Mouse (Mus musculus) lung, embryonic 15.5 days (tissue): ENCODE measurements around the gene P4htm. TPM values are rescaled to one million over a fixed set of nuclear protein-coding genes. Genes with fewer than 3 reads are reported as not detected.

Experiments used
- ATAC-seq: fragments of 200-750 bp; cut with Nextera tagmentation; 2 replicates; pipeline ENCODE4 v1.8.0; 2017; ENCODE audit warnings: moderate number of reproducible peaks, borderline replicate concordance; ENCODE audit not compliant: low FRiP score, low TSS enrichment; ENCODE audit errors: extremely low read depth
- H3K27ac ChIP-seq: fragments of 300-500 bp; sonication (generic); 2 replicates; pipeline ENCODE4 v1.5.1; 2015; ENCODE audit warnings: moderate library complexity, mild to moderate bottlenecking, inconsistent platforms
- H3K27me3 ChIP-seq: fragments of 300-500 bp; sonication (generic); 2 replicates; pipeline ENCODE4 v1.6.1; 2015; ENCODE audit warnings: inconsistent platforms
- H3K36me3 ChIP-seq: fragments of 300-500 bp; sonication (generic); 2 replicates; pipeline ENCODE4 v1.6.1; 2015; ENCODE audit warnings: inconsistent platforms
- H3K4me1 ChIP-seq: fragments of 300-500 bp; sonication (generic); 2 replicates; pipeline ENCODE4 v1.6.1; 2015; ENCODE audit warnings: inconsistent platforms
- H3K4me2 ChIP-seq: fragments of 300-500 bp; sonication (generic); 2 replicates; pipeline ENCODE4 v1.6.1; 2015; ENCODE audit warnings: inconsistent platforms, mild to moderate bottlenecking, moderate library complexity
- H3K4me3 ChIP-seq: fragments of 300-500 bp; sonication (generic); 2 replicates; pipeline ENCODE4 v1.5.1; 2015; ENCODE audit warnings: mild to moderate bottlenecking, inconsistent platforms
- H3K9ac ChIP-seq: fragments of 300-500 bp; sonication (generic); 2 replicates; pipeline ENCODE4 v1.6.1; 2015; ENCODE audit warnings: inconsistent platforms
- H3K9me3 ChIP-seq: fragments of 300-500 bp; sonication (generic); 2 replicates; pipeline ENCODE4 v1.6.1; 2016; ENCODE audit warnings: inconsistent platforms
- WGBS: fragments of 180-500 bp; shearing (Covaris S2); methylation state at CpG from one replicate; pipeline ENCODE4 v1.1.7; 2015; 5-methylcytosine and 5-hydroxymethylcytosine counted together
- polyA plus RNA-seq: library from polyadenylated mRNA; unstranded; fragments of >200 nt; fragmentation: Nextera tagmentation; extraction: Ambion mirVana; gene quantifications from 2 replicates; pipeline ENCODE4 v1.2.1, GENCODE M21; 2015

The P4htm gene
- polyA plus RNA-seq, 1 experiment from 2014 or later, result 7.7 TPM

DNA sequence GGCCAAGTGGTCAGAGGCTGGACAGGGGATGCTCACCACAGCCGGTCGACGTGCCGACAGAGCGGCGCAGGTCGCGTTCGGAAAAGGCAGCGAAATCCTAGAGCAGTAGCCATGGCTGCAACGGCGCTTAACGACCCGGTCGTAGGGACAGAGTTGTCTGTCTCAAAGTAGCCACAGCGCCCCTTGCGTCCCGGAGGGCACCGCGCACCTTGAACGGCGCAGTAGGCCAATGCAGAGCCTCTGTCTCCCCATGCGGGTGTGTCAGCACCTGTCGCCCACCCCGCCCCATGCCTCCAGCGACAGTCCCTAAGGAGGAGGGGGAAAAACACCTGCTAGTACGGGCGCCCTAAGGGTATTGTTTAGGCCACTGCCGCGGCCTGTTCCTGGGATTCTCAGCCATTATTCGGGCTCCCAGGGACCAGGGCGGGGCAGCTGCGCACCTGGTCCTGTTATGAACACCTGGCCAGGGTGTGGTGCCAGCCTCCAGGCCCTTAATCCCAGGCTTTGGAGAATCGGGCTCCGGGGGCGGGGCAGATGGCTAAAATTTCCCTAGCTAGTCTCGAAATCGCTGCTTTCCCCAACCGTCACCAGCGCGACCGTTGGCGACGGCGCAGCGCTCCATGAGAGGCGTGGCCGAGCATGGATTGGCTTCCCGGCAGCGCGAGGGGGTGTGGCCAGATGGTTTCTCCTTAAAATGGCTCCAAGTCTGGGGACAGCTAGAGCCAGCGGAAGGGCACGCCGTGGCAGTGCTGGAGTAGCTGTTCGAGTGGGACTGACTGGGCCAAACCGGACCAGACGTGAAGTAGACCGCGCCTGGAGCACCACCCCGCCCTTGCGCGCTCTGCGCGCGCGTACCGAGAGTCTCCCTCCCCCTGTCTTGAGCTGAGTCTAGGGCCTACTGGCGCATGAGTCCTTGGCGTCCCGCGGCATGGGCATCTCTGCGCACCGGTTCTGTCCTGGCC lies 30.4 kb downstream of the P4htm start, which contains the start of gene Ndufaf3:
TSS of gene Ndufaf3 (minus strand) at position 620 of the 962 bp plus-strand sequence.
- under 1% methylated on average over 73 of the region's 73 CpGs for WGBS
- H3K4me3 ChIP-seq, result peak within 1 kb of the TSS; percentile 89
- H3K9ac ChIP-seq, result peak within 1 kb of the TSS; percentile 86
- peaks cover 47% of the 10 kb centered on the region for H3K36me3 ChIP-seq
- peaks cover 37% of the 10 kb centered on the region for H3K4me1 ChIP-seq
- ATAC-seq, result peak; percentile 88
- no peaks in the 10 kb centered on the region for H3K9me3 ChIP-seq
- peak within 1 kb of the TSS; percentile 93 for H3K4me2 ChIP-seq
- H3K27me3 ChIP-seq, result no peaks in the 10 kb centered on the region
- peak within 1 kb of the TSS; percentile 95 for H3K27ac ChIP-seq

DNA sequence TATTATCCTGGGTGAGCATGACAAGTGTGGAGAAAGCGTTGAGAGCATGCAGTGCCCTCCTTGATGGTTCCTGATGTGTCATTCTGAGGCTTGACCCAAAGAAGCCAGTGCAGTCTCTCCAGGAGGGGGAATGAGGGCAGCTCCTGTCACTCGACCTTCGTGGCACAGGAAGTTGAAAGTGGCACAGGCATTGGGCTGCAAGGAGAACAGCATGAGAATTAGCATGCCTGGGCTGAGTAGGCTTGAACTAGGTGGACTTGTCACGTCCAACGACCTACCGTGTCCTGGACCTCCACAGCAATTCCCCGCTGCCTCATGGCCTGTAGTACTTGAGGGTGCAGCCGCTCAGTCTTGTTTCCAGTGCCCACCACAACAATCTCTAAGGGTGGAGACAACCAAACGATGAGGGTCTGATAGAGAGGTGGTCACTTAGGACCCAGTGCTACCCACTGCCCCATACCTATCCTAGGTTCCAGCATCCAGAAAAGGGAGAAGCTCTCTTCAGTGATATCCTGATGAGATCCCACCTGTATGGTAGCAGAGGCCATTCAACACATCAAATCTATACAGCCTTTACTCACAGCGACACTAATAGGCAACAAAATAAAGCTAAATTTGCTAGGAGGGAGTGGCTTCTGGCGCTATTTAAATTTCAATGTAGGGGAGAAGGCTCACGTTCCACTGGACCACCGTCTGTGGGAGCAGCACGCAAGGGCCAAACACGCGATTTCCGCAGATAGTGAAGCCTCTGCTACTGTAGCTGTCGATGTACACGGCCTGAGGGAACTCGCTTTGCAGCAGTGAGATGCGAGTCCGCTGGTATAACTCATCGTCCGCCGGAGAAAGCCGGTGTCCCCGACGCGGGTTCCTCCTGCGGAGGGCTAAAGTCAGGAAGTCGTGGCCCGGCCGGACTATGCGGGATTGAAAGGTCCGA lies 31.3 kb downstream of the P4htm start:
- Histone ChIP-seq H3K9me3 (no peaks in the 10 kb centered on the region), H3K36me3 (peaks cover 44% of the 10 kb centered on the region), H3K27me3 (no peaks in the 10 kb centered on the region), H3K4me1 (peaks cover 45% of the 10 kb centered on the region), H3K9ac (peak overlapping the region; percentile 86), H3K4me3 (peak overlapping the region; percentile 89), H3K27ac (peak overlapping the region; percentile 95), H3K4me2 (peak overlapping the region; percentile 93)
- 8% methylated on average over 35 of the region's 35 CpGs for WGBS
- no peak for ATAC-seq

DNA sequence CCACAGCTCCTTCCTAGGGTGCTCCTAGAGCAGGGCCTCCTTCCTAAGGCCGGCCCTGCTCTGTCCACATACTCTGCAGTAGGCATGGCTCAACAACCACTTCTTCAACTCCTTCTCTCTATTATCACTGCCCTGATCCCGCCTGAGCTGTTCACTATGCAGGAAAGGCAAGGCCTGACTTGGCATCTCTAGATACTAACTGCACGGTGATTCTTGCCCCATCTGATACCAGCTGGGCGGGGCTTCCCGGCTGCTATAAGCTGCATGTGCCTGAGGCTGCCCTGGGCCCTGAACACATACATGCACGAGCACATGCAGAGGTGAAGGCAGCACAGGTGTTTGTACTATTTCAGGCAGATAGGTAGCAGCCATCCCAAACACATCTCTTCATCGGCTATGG lies 33.3 kb downstream of the P4htm start:
- Histone ChIP-seq H3K9me3 (no peaks in the 10 kb centered on the region), H3K36me3 (peaks cover 47% of the 10 kb centered on the region), H3K4me1 (peaks cover 30% of the 10 kb centered on the region), H3K4me3 (no peak overlapping the region), H3K4me2 (no peak overlapping the region), H3K27me3 (no peaks in the 10 kb centered on the region), H3K27ac (no peak overlapping the region), H3K9ac (no peak overlapping the region)
- 84% methylated on average over 7 of the region's 7 CpGs for WGBS
- no peak for ATAC-seq

DNA sequence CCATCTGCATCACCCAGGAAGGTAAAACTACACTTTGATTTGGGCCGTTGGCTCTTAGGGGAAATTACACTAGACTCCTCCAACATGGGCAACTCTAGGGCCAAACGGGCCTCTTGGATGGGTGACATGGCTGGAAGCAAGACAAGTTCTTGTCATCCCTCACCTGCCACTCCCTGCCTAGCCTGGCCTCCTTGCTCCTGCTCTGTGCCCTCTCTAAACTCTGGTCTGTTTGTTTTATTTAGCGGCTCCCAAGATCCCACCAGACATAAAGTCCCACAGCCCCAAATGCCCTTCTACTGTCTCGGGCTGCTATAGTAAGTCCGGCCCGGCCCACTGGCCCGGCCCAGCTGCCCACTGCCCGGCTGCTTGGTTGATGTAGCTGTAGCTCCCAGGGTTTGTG lies 33.8 kb downstream of the P4htm start:
- H3K9ac ChIP-seq, result no peak overlapping the region
- H3K4me2 ChIP-seq, result no peak overlapping the region
- H3K27me3 ChIP-seq, result no peaks in the 10 kb centered on the region
- peaks cover 51% of the 10 kb centered on the region for H3K36me3 ChIP-seq
- no peak overlapping the region for H3K27ac ChIP-seq
- ATAC-seq, result no peak
- H3K9me3 ChIP-seq, result no peaks in the 10 kb centered on the region
- H3K4me1 ChIP-seq, result peaks cover 27% of the 10 kb centered on the region
- whole genome bisulfite sequencing, result 85% methylated on average over 8 of the region's 8 CpGs
- H3K4me3 ChIP-seq, result no peak overlapping the region

DNA sequence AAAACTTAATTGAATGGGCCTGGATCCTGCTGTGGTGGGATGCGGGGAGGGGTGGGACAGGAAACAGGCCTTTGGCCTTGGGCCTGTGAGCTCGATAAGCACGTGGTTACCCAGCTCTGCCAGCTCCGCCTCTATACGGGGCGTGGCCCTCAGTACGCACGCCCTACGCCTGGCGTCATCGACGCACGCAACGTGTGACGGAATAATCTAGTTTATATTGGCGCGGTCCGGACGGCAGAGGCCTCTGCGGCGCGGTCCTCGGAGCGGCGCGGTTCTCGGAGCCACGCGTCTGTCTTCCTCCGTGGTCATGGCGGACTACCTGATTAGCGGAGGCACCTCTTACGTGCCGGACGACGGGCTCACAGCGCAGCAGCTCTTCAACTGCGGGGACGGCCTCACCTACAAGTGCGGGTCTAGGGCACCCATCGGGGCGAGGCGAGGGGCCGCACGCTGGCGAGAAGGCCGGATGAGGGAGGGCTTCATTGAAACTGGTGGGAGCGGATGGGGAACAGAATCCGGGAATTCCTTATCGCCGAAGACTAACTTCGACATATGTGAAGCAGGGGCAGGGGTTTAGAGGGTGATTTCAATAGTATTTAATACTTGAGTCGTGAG lies 37.1 kb downstream of the P4htm start, which contains the start of gene Impdh2:
TSS of gene Impdh2 (plus strand) at position 60 of the 615 bp plus-strand sequence.
- Histone ChIP-seq H3K4me1 (peaks cover 10% of the 10 kb centered on the region), H3K9me3 (no peaks in the 10 kb centered on the region), H3K36me3 (peaks cover 77% of the 10 kb centered on the region), H3K4me2 (peak within 1 kb of the TSS; percentile 64), H3K27ac (peak within 1 kb of the TSS; percentile 69), H3K27me3 (no peaks in the 10 kb centered on the region), H3K4me3 (peak within 1 kb of the TSS; percentile 56), H3K9ac (peak within 1 kb of the TSS; percentile 70)
- peak; percentile 98 for ATAC-seq
- under 1% methylated on average over 53 of the region's 53 CpGs for WGBS

DNA sequence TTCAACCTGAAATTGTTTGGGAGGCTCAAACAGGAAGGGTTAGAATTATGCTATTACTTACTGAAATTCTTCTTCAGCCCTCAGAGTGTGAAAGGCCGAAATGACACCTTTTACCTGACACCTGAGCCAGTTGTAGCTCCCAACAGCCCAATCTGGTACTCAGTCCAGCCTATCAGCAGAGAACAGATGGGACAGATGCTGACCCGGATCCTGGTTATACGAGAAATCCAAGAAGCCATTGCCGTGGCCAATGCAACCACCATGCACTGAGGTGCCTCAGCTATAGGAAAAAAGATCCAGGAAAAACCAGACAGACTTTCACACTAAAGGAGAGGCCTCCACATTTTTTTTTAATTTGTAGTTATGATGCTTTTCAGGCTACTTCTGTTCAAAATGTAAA lies 38.3 kb downstream of the P4htm start:
- Histone ChIP-seq H3K9ac (no peak overlapping the region), H3K4me2 (no peak overlapping the region), H3K27me3 (no peaks in the 10 kb centered on the region), H3K36me3 (peaks cover 75% of the 10 kb centered on the region), H3K9me3 (no peaks in the 10 kb centered on the region), H3K4me1 (peaks cover 10% of the 10 kb centered on the region), H3K27ac (no peak overlapping the region), H3K4me3 (no peak overlapping the region)
- 84% methylated on average over 4 of the region's 4 CpGs for WGBS
- ATAC-seq, result no peak

DNA sequence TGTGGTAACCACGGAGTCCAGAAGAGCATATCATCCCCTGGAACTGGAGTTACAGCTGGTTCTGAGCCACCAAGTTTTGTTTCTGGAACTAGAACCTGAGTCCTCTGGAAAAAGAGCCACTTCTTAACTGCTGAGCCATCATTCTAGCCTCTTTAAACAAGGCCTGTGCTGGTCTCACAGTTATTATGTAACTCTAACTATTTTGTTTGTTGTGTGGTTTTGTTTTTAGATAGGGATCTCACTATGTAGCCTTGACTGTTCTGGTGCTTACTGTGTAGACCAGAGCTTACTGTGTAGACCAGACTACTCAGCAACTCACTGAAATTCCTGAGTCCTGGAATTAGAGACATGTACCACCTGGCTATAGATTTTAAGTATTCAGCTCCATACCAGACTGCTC lies 50.6 kb downstream of the P4htm start:
- Histone ChIP-seq H3K9ac (no peak overlapping the region), H3K4me2 (no peak overlapping the region), H3K27ac (no peak overlapping the region), H3K4me3 (no peak overlapping the region), H3K27me3 (no peaks in the 10 kb centered on the region), H3K36me3 (peaks cover 85% of the 10 kb centered on the region), H3K9me3 (no peaks in the 10 kb centered on the region), H3K4me1 (no peaks in the 10 kb centered on the region)
- WGBS, result 77% methylated on average over 1 of the region's 1 CpGs
- no peak for ATAC-seq

DNA sequence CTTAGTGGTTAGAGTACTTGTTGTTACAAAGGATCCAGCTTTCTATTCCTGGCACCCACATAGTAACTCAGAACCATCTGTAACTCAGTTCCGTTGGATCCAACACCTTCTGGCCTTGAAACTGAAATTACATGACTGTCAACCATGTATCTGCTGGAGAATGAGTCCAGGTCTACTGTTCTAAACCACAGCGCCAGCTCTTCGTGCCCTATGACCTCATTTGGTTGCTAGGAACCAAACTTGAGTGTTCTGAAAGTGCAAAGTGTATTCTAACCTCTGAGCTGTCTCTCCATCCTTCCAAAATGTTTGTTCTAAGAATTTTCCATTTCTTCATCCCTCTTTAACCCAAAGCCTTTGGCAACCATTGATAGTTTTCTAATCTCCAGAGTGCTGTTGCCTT lies 51.5 kb downstream of the P4htm start:
- no peaks in the 10 kb centered on the region for H3K4me1 ChIP-seq
- H3K4me2 ChIP-seq, result no peak overlapping the region
- H3K27me3 ChIP-seq, result no peaks in the 10 kb centered on the region
- peaks cover 86% of the 10 kb centered on the region for H3K36me3 ChIP-seq
- no peak overlapping the region for H3K27ac ChIP-seq
- no peaks in the 10 kb centered on the region for H3K9me3 ChIP-seq
- no peak overlapping the region for H3K9ac ChIP-seq
- WGBS, result 91% methylated on average over 3 of the region's 3 CpGs
- no peak for ATAC-seq
- no peak overlapping the region for H3K4me3 ChIP-seq

DNA sequence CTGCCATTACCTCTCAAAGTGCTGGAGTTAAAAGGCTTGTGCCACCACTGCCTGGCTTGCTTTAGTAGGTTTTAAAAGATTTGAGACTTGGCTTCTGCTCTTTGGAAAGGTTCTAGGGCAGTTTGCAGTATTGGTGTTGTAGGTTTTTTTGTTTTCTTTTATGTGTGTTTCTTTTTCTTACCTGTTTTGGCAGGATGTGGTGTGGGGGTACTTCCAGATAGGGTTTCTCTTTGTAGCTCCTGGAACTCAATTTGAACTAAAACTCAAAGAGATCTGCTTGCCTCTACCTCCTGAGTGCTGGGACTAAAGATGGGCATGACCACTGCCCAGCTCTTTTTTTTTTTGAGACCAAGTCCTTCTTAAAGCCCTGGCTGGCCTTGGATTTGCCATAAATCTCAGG lies 56.6 kb downstream of the P4htm start:
- Histone ChIP-seq H3K4me2 (no peak overlapping the region), H3K36me3 (peaks cover 89% of the 10 kb centered on the region), H3K9ac (no peak overlapping the region), H3K4me3 (no peak overlapping the region), H3K27ac (no peak overlapping the region), H3K9me3 (no peaks in the 10 kb centered on the region), H3K27me3 (no peaks in the 10 kb centered on the region), H3K4me1 (no peaks in the 10 kb centered on the region)
- no peak for ATAC-seq

DNA sequence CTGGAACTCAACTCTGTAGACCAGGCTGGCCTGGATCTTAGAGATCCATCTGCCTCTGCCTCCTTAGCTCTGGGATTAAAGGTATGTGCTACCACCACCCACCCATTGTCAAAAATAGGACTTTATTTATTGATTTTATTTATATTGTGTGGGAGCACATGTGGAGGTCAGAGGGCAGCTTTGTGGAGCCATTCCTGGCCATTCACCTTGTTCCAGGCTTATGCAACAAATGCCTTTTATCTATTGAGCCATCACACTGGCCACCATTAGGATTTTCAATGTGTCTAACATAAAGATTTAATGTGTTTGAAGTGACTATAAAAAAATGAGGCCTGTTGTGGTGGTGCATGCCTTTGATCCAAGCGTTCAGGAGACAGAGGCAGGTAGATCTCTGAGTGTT lies 66.0 kb downstream of the P4htm start:
- H3K4me1 ChIP-seq, result no peaks in the 10 kb centered on the region
- H3K4me2 ChIP-seq, result no peak overlapping the region
- 85% methylated on average over 1 of the region's 1 CpGs for WGBS
- no peaks in the 10 kb centered on the region for H3K27me3 ChIP-seq
- no peak overlapping the region for H3K4me3 ChIP-seq
- ATAC-seq, result no peak
- no peak overlapping the region for H3K27ac ChIP-seq
- H3K9ac ChIP-seq, result no peak overlapping the region
- no peaks in the 10 kb centered on the region for H3K9me3 ChIP-seq
- H3K36me3 ChIP-seq, result peaks cover 80% of the 10 kb centered on the region

DNA sequence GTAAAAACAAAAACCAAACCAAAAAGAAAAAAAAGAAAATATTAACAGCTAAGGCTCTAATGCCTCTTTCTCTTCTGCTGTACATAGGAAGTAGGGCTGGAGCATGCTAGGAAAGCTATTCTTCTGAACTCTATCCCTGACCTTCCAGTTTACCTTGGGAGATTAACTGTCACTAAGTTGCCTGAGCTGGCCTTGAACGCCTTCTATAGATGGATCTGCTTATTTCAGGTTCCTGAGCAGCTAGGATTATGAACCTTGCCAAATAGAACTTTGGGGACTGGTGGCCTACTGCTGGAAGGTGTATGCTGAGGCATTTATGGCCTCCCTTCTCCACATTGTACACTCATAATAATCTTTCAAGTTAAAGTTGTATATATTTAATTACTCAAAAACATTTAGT lies 66.5 kb downstream of the P4htm start:
- peaks cover 75% of the 10 kb centered on the region for H3K36me3 ChIP-seq
- ATAC-seq, result no peak

More for the DNA sequence above, 66.5 kb downstream of the P4htm start:
- no peaks in the 10 kb centered on the region for H3K4me1 ChIP-seq
- H3K9ac ChIP-seq, result no peak overlapping the region
- no peak overlapping the region for H3K27ac ChIP-seq
- no peak overlapping the region for H3K4me3 ChIP-seq
- H3K9me3 ChIP-seq, result no peaks in the 10 kb centered on the region
- H3K27me3 ChIP-seq, result no peaks in the 10 kb centered on the region
- H3K4me2 ChIP-seq, result no peak overlapping the region
- WGBS, result 94% methylated on average over 1 of the region's 1 CpGs
